Mouse (Mus musculus) heart, postnatal 0 days (tissue): ENCODE measurements around the gene Gm42742.

ENCODE experiments used
- CTCF ChIP-seq: IDR thresholded peaks from 2 replicates; pipeline ENCODE4 v1.5.1; 2016; ENCODE audit warnings: antibody characterized with exemption, control low read depth, low read depth
- EP300 ChIP-seq: IDR thresholded peaks from 2 replicates; pipeline ENCODE4 v1.6.1; 2016; ENCODE audit warnings: antibody characterized with exemption, low read depth

DNA sequence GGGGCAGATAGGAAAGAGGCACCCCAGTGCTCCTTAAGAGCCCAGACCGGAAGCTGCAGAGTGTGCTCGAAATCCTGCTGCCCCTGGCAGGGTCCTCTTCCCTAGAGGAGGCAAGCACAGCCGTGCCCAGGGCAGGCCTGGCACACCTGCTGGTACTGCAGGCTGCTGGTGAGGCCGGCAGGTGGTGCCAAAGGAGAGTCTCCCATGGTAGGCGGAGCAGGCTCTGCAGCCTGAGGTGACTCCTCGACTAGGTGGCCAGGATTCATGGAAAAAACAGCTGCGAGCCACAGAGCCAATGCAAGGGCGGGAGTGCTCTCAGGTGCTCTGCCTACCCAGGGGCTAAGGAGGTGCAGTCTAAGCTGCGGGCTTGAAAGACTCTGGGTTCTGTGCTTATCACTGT is 34.6 kb downstream of the Gm42742 start:
- TF ChIP-seq EP300 = no peak
- TF ChIP-seq CTCF = peak; percentile 62
